Mouse (Mus musculus) liver, embryonic 14.5 days (tissue): ENCODE data around the gene Cyb5r1. TPM values are rescaled to one million over a fixed set of nuclear protein-coding genes. Genes with fewer than 3 reads are reported as not detected.

Source experiments
- ATAC-seq: fragments of 200-750 bp; cut with Nextera tagmentation; 2 replicates; pipeline ENCODE4 v1.8.0; 2017; ENCODE audit warnings: moderate number of reproducible peaks, mild to moderate bottlenecking, moderate library complexity; ENCODE audit not compliant: insufficient read depth
- DNase-seq, 3 experiments: peaks; one replicate each; pipeline ENCODE4 v3.0.0-alpha.2; 2012 to 2013; ENCODE audit warnings: low read depth in 3 of 3, low spot score in 3 of 3
- H3K27ac ChIP-seq: fragments of 300-500 bp; sonication (generic); 2 replicates; pipeline ENCODE4 v1.5.1; 2014; ENCODE audit warnings: moderate library complexity, mild to moderate bottlenecking, control low read depth, inconsistent platforms
- H3K27me3 ChIP-seq: fragments of 300-500 bp; sonication (generic); 2 replicates; pipeline ENCODE4 v1.6.1; 2014; ENCODE audit warnings: mild to moderate bottlenecking, low read length, moderate library complexity; ENCODE audit not compliant: control insufficient read depth, insufficient read depth
- H3K36me3 ChIP-seq: fragments of 300-500 bp; sonication (generic); replicated peaks from 2 replicates; pipeline ENCODE4 v1.6.1; 2014; ENCODE audit warnings: low read depth; ENCODE audit not compliant: control insufficient read depth, insufficient read depth
- H3K4me1 ChIP-seq, 2 experiments: fragments of 200-500 bp in 1 of 2; fragments of 300-500 bp in 1 of 2; sonication (generic) in 1 of 2; replicated peaks; 2 replicates each; pipeline ENCODE4 v1.6.1; 2012 to 2014; ENCODE audit warnings: antibody characterized with exemption in 1 of 2, inconsistent platforms in 1 of 2, low read length in 1 of 2; ENCODE audit not compliant: control insufficient read depth in 2 of 2, insufficient read depth in 2 of 2
- H3K4me2 ChIP-seq: fragments of 300-500 bp; sonication (generic); 2 replicates; pipeline ENCODE4 v1.6.1; 2014; ENCODE audit warnings: low read depth, mild to moderate bottlenecking, control low read depth, moderate library complexity
- H3K4me3 ChIP-seq, 2 experiments: fragments of 200-500 bp in 1 of 2; fragments of 300-500 bp in 1 of 2; sonication (generic) in 1 of 2; 2 replicates each; pipeline ENCODE4 v1.5.1; 2012 to 2014; ENCODE audit warnings: low read depth in 2 of 2, low read length in 2 of 2, mild to moderate bottlenecking in 2 of 2, control low read depth in 1 of 2, inconsistent platforms in 1 of 2, moderate library complexity in 1 of 2; ENCODE audit not compliant: insufficient read depth in 1 of 2
- H3K9ac ChIP-seq: fragments of 300-500 bp; sonication (generic); replicated peaks from 2 replicates; pipeline ENCODE4 v1.6.1; 2014; ENCODE audit warnings: mild to moderate bottlenecking, control low read depth, moderate library complexity
- H3K9me3 ChIP-seq: fragments of 300-500 bp; sonication (generic); 2 replicates; pipeline ENCODE4 v1.6.1; 2016; ENCODE audit warnings: low read length, mixed read lengths; ENCODE audit not compliant: control insufficient read depth
- CTCF ChIP-seq: IDR thresholded peaks from 2 replicates; pipeline ENCODE4 v1.5.1; 2016; ENCODE audit warnings: antibody characterized with exemption, low read depth, control low read depth
- EP300 ChIP-seq: IDR thresholded peaks from 2 replicates; pipeline ENCODE4 v1.6.1; 2016; ENCODE audit warnings: antibody characterized with exemption, low read depth
- WGBS: fragments of 180-500 bp; shearing (Covaris S2); extraction: QIAGEN DNeasy Blood & Tissue Kit; methylation state at CpG from one replicate; pipeline ENCODE4 v1.1.7; 2014; ENCODE audit not compliant: insufficient replicate concordance; 5-methylcytosine and 5-hydroxymethylcytosine counted together
- polyA plus RNA-seq, 2 experiments: library from polyadenylated mRNA; depleted of rRNA in 1 of 2; stranded (reverse) in 1 of 2; unstranded in 1 of 2; fragments of >200 nt; fragmentation: Nextera tagmentation in 1 of 2; extraction: Ambion mirVana in 1 of 2; gene quantifications; 2 replicates each; pipeline versions ENCODE4 v1.2.1 to v1.2.3; 2012 to 2014

Cyb5r1 gene
- polyA plus RNA-seq, 2 experiments, result 10.9 to 14.9 TPM

- Histone ChIP-seq H3K9me3 (peaks cover 2% of the 10 kb centered on the region), H3K27ac (no peak overlapping the region), H3K27me3 (no peaks in the 10 kb centered on the region), H3K9ac (no peak overlapping the region), H3K4me2 (no peak overlapping the region), H3K36me3 (no peaks in the 10 kb centered on the region), H3K4me3 (no peak overlapping the region), H3K4me1 (no peaks in the 10 kb centered on the region; a peak in 1 of 4 replicates)
- DNase-seq (no peak), ATAC-seq (no peak)
- TF ChIP-seq CTCF, result no peak
- WGBS, result 78% methylated on average over 12 of the region's 12 CpGs
Observed at GRCm38 (mm10) chr1:134398210-134398609, 7.1 kb upstream of the Cyb5r1 start.

DNA sequence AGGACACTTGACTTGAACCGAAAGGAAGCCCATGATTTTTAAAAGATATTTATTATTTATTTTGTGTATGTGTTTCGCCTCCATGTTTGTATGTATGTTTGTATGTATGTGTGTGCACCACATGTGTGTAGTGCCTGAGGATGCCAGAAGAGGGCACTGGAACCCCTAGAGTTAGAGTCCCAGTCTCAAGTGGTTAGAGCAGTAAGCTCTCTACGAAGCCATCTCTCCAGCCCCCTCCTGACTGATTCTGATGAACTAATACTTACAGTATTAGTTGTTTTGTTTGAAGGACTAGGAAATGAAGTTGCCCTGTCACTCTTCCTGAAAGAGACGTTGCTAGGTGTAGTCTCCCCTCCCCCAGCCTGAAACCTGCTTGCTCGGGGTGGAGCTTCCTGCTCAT lies 5.6 kb upstream of the Cyb5r1 start:
- Histone ChIP-seq H3K4me2 (no peak overlapping the region), H3K36me3 (no peaks in the 10 kb centered on the region), H3K27me3 (no peaks in the 10 kb centered on the region), H3K9me3 (peaks cover 2% of the 10 kb centered on the region), H3K9ac (no peak overlapping the region), H3K4me3 (no peak overlapping the region), H3K27ac (no peak overlapping the region), H3K4me1 (no peaks in the 10 kb centered on the region; a peak in 1 of 4 replicates)
- DNase-seq (peak in 1 of 3 experiments; percentile 37), ATAC-seq (0 out of 2 replicates have a peak, but pooled peaks have one; percentile 37)
- 57% methylated on average over 5 of the region's 5 CpGs for WGBS
- TF ChIP-seq CTCF (peak; percentile 46), EP300 (no peak)

GRCm38 (mm10) chr1:134406414-134406771 lies 1.0 kb downstream of the Cyb5r1 start:
- peaks cover 18% of the 10 kb centered on the region for H3K36me3 ChIP-seq
- peak overlapping the region; percentile 80 for H3K4me2 ChIP-seq
- peaks cover 6 to 7% of the 10 kb centered on the region in 2 experiments; a peak in 3 of 4 replicates for H3K4me1 ChIP-seq
- peak overlapping the region; percentile 71 for H3K27ac ChIP-seq
- H3K9me3 ChIP-seq, result no peaks in the 10 kb centered on the region
- H3K27me3 ChIP-seq, result no peaks in the 10 kb centered on the region
- peak overlapping the region; percentile 88 for H3K9ac ChIP-seq
- H3K4me3 ChIP-seq, result peak overlapping the region; percentile 69 to 80
- WGBS, result 15% methylated on average over 8 of the region's 8 CpGs
- peak; percentile 6; the same call in 1 of the 2 replicates for ATAC-seq
- no peak for TF ChIP-seq CTCF
- no peak for TF ChIP-seq EP300
- DNase-seq, result no peak

GRCm38 (mm10) chr1:134408080-134408479 lies 2.7 kb downstream of the Cyb5r1 start:
- no peak overlapping the region for H3K9ac ChIP-seq
- H3K27me3 ChIP-seq, result no peaks in the 10 kb centered on the region
- WGBS, result 91% methylated on average over 8 of the region's 8 CpGs
- peaks cover 18% of the 10 kb centered on the region for H3K36me3 ChIP-seq
- H3K27ac ChIP-seq, result no peak overlapping the region
- ATAC-seq, result no peak
- H3K9me3 ChIP-seq, result no peaks in the 10 kb centered on the region
- no peak for DNase-seq
- H3K4me1 ChIP-seq, result peaks cover 6 to 7% of the 10 kb centered on the region in 2 experiments; a peak in 3 of 4 replicates
- TF ChIP-seq EP300 (no peak), CTCF (no peak)
- no peak overlapping the region for H3K4me2 ChIP-seq
- H3K4me3 ChIP-seq, result no peak overlapping the region

DNA sequence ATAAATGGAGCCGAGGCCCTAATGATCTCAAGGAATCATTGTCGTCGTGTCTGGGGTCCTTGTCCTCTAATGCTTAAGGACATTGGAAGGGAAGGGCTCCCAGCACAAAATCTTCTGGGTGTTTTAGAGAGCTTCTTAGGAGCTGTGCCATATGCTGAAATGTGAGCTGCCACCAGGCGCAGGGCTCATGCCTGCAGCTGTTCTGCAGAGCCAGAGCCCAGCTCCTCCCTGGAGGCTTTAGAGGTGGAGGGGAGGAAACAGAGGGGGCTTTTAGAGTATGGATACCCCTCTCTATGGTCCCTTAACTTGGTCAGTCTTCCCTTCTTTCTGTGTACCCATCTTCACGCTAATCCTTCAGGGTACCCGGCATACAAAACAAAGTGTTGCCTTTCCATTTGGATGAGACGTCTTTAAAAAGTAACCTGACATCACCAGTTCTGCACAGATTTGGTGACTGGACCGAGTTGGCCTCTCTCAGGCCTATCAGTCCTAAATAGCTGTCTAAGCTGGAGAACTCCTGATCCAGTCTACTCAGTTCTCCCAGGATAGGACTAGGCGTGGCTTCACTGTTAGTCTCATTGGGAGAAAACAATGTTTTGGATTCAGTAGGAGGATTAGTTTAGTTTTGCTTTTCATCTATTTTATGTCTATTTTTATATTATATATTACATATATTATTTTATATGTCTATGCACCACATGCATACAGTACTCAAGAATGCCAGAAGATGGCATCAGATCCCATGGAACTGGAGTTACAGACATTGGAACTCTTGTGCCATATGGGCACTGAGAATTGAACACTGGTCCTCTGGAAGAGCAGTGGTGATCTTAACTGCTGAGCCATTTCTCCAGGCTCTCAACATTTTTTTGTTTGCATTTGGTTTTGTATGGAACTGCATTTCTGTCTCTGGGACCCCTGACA lies 6.6 kb downstream of the Cyb5r1 start:
- peaks cover 5 to 13% of the 10 kb centered on the region in 2 experiments for H3K4me1 ChIP-seq
- no peaks in the 10 kb centered on the region for H3K27me3 ChIP-seq
- H3K36me3 ChIP-seq, result peaks cover 18% of the 10 kb centered on the region
- no peak overlapping the region for H3K4me3 ChIP-seq
- TF ChIP-seq CTCF, result no peak
- no peak for TF ChIP-seq EP300
- ATAC-seq (no peak), DNase-seq (no peak)
- no peak overlapping the region for H3K4me2 ChIP-seq
- 82% methylated on average over 9 of the region's 9 CpGs for WGBS
- no peaks in the 10 kb centered on the region for H3K9me3 ChIP-seq
- H3K9ac ChIP-seq, result no peak overlapping the region
- H3K27ac ChIP-seq, result no peak overlapping the region
